Mouse (Mus musculus) heart, embryonic 10.5 days (tissue): ENCODE measurements around the gene Mamld1. TPM values are rescaled to one million over a fixed set of nuclear protein-coding genes. Genes with fewer than 3 reads are reported as not detected.
A peak's percentile ranks its signal among the peaks of the same experiment; 100 is the strongest.

ENCODE experiments used
- DNase-seq: peaks from one replicate; pipeline ENCODE4 v3.0.0-alpha.2; 2017; ENCODE audit warnings: low spot score
- H3K27ac ChIP-seq: fragments of 300-500 bp; sonication (generic); 2 replicates; pipeline ENCODE4 v1.5.1; 2016; ENCODE audit warnings: mild to moderate bottlenecking
- H3K27me3 ChIP-seq: fragments of 300-500 bp; sonication (generic); 2 replicates; pipeline ENCODE4 v1.6.1; 2016; ENCODE audit warnings: mild to moderate bottlenecking; ENCODE audit not compliant: poor library complexity, insufficient read depth, severe bottlenecking
- H3K36me3 ChIP-seq: fragments of 300-500 bp; sonication (generic); 2 replicates; pipeline ENCODE4 v1.6.1; 2016; ENCODE audit warnings: mild to moderate bottlenecking, moderate library complexity
- H3K4me1 ChIP-seq: fragments of 300-500 bp; sonication (generic); 2 replicates; pipeline ENCODE4 v1.6.1; 2016; ENCODE audit warnings: mild to moderate bottlenecking
- H3K4me3 ChIP-seq: fragments of 300-500 bp; sonication (generic); 2 replicates; pipeline ENCODE4 v1.5.1; 2016; ENCODE audit warnings: mild to moderate bottlenecking, moderate library complexity
- H3K9me3 ChIP-seq: fragments of 300-500 bp; sonication (generic); 2 replicates; pipeline ENCODE4 v1.6.1; 2016; ENCODE audit warnings: mild to moderate bottlenecking, moderate library complexity
- WGBS: fragments of 180-500 bp; shearing (Covaris S2); methylation state at CpG from one replicate; pipeline ENCODE4 v1.1.7; 2016; 5-methylcytosine and 5-hydroxymethylcytosine counted together
- polyA plus RNA-seq: library from polyadenylated mRNA; unstranded; fragments of >200 nt; fragmentation: Nextera tagmentation; extraction: Ambion mirVana; gene quantifications from 2 replicates; pipeline ENCODE4 v1.2.1, GENCODE M21; 2016

Mamld1 gene
- polyA plus RNA-seq, 1 experiment from 2014 or later, result 1.1 TPM

DNA sequence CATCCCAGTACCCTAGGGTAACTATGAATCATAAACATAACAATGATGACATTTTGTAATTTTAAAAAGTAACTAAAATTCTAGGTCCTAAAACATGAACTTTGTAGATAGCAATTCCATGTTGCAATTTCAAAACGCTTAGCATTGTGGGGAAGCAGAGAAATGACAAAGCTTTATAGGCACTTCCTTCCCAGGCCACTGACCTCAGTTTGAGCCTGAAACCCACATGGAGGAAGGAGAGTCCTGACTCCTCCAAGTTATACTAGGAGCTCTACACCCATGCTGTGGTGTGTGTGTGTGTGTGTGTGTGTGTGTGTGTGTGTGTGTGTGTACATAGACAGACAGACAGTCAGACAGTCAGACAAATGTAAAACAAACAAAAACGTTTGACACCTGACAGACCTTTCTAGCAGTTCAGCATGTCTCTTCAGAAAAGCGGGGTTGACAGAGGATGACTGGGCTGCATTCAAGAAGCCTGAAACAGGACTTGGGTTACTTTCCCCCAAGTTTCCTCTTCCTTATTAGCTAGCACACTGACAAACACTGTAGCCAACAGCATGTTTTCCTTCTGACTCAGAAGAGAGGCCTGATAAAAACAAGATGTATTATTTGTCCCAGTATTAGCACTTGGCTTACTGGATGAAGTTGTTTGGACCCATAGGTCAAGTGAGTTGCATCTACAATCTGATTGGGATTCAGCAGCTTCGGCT is 37.5 kb downstream of the Mamld1 start:
- H3K27me3 ChIP-seq, result no peaks in the 10 kb centered on the region; the same call in 1 of the 2 replicates
- no peak overlapping the region for H3K4me3 ChIP-seq
- no peak for DNase-seq
- H3K27ac ChIP-seq, result no peak overlapping the region
- H3K36me3 ChIP-seq, result no peaks in the 10 kb centered on the region
- no peaks in the 10 kb centered on the region for H3K4me1 ChIP-seq
- H3K9me3 ChIP-seq, result no peaks in the 10 kb centered on the region
- 68% methylated on average over 4 of the region's 4 CpGs for WGBS

DNA sequence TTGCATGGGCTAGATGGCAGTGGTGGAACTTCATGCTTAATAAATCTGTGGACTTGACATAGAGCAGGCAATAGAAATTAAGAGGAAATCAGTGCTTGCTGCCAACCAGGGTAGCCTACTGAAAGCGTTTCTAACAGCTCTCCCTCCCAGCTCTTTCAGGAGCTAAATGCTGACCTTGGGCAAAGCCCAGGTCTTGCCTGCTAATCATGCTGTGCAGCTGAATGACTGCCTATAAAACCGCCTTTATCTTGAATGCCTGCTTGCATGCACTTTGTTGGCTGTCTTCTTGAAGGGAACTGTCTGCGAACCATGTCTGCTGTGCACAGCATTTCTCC is 38.0 kb downstream of the Mamld1 start:
- DNase-seq, result no peak
- 60% methylated on average over 3 of the region's 3 CpGs for WGBS

DNA sequence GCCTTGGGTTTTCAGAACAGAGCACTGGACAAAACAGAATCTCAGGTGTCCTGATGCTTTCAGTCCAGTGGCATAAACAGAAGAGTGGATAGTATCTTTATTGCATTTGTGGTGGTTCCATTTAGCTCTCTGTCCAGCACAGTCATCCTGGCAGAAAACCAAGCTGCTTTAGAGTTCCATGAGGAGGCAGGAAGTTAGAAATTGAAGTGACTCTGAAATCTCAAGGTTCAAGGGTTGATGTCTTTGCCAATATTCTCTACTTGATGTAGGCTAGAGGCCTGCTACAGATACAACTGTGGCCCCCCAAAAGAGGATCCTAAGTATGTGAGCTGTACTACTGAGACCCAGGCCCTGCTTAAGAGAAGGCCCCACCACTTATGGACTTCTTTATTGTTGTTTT is 55.8 kb downstream of the Mamld1 start:
- Histone ChIP-seq H3K27ac (no peak overlapping the region), H3K9me3 (no peaks in the 10 kb centered on the region), H3K36me3 (no peaks in the 10 kb centered on the region), H3K4me3 (no peak overlapping the region), H3K4me1 (no peaks in the 10 kb centered on the region), H3K27me3 (peaks cover 9% of the 10 kb centered on the region; the same call in 1 of the 2 replicates)
- no peak for DNase-seq

More for the DNA sequence above, 38.0 kb downstream of the Mamld1 start:
- Histone ChIP-seq H3K27me3 (no peaks in the 10 kb centered on the region; the same call in 1 of the 2 replicates), H3K27ac (no peak overlapping the region), H3K36me3 (no peaks in the 10 kb centered on the region), H3K9me3 (no peaks in the 10 kb centered on the region), H3K4me1 (no peaks in the 10 kb centered on the region), H3K4me3 (no peak overlapping the region)

DNA sequence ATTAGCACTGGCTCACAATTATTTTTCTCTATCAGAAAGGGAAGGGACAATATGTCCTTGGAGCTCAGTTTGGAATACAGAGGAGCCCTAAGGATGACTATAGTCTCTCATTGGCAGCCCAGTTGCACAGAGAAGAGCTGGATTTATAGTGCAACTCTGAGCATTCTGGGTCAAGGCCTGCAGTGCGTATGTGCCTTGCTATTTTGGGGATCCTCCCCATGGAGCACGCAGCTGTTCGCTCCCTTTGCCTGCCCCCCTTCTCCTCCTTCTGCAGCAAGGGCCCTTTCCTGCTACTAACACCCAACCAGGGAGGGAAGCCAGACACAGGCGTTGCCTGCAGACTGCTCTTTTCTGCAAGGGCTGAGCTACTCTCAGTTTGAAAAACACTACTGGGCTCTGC is 56.3 kb downstream of the Mamld1 start:
- H3K4me1 ChIP-seq, result no peaks in the 10 kb centered on the region
- no peak for DNase-seq
- H3K27ac ChIP-seq, result no peak overlapping the region
- 78% methylated on average over 4 of the region's 4 CpGs for WGBS
- H3K9me3 ChIP-seq, result no peaks in the 10 kb centered on the region
- no peaks in the 10 kb centered on the region for H3K36me3 ChIP-seq
- H3K4me3 ChIP-seq, result no peak overlapping the region
- H3K27me3 ChIP-seq, result peaks cover 9% of the 10 kb centered on the region; the same call in 1 of the 2 replicates

DNA sequence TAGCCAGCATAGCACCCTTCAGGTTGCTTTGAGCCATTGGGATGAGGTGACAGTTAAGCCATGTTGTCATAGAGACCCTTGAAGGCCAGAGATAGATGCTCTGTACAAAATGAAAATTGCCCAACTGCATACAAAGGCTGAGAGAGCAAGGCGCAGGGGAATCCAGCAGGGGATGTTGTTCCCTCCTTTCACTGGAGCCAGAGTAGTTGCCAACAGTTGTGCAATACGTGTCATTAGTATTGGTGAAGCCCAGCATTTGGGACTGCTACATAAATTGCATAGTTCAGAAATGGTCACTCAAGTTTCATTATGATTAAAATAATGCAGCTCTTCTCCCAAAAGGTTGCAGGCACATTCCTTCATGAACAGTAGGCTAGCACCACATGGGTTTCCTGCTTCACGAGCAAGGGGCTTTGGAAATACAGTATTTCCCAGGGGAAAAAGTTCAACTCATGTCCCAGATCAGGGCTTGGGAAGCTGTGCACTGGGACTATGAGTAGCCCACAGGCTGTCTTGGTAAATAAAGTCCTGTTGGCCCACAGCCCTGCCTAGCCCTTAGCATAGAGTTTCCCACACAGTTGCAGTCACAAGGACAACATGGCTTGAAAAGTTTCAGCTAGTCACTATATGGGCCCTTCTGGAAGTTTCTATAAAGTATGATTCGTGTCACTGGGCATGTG is 58.1 kb downstream of the Mamld1 start:
- H3K27ac ChIP-seq, result no peak overlapping the region
- no peaks in the 10 kb centered on the region for H3K36me3 ChIP-seq
- DNase-seq, result no peak
- H3K4me3 ChIP-seq, result no peak overlapping the region
- no peaks in the 10 kb centered on the region for H3K9me3 ChIP-seq
- no peaks in the 10 kb centered on the region for H3K4me1 ChIP-seq
- WGBS, result 73% methylated on average over 4 of the region's 4 CpGs
- peaks cover 9% of the 10 kb centered on the region; the same call in 1 of the 2 replicates for H3K27me3 ChIP-seq

DNA sequence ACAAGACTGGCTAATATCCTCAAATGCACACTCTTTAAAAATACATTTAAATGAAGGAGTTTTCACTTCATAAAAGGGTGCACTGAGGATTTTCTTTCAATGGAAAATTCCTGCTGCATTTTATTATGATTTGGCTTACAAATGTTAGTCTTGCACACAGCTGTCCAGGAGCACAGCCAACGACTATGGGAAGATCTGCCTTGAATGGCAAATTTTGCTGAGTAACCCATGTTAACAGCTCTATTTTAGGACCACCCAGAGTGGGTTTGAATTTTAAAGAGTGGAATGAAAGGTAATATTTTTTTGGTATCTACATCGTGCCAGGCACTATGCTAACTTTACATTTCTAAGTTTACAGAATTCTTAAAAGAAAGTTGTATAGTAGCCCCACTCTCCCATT is 60.3 kb downstream of the Mamld1 start:
- Histone ChIP-seq H3K36me3 (no peaks in the 10 kb centered on the region), H3K9me3 (no peaks in the 10 kb centered on the region), H3K4me1 (no peaks in the 10 kb centered on the region), H3K27ac (no peak overlapping the region), H3K4me3 (no peak overlapping the region), H3K27me3 (peaks cover 9% of the 10 kb centered on the region; the same call in 1 of the 2 replicates)
- WGBS, result 60% methylated on average over 2 of the region's 2 CpGs
- DNase-seq, result no peak

DNA sequence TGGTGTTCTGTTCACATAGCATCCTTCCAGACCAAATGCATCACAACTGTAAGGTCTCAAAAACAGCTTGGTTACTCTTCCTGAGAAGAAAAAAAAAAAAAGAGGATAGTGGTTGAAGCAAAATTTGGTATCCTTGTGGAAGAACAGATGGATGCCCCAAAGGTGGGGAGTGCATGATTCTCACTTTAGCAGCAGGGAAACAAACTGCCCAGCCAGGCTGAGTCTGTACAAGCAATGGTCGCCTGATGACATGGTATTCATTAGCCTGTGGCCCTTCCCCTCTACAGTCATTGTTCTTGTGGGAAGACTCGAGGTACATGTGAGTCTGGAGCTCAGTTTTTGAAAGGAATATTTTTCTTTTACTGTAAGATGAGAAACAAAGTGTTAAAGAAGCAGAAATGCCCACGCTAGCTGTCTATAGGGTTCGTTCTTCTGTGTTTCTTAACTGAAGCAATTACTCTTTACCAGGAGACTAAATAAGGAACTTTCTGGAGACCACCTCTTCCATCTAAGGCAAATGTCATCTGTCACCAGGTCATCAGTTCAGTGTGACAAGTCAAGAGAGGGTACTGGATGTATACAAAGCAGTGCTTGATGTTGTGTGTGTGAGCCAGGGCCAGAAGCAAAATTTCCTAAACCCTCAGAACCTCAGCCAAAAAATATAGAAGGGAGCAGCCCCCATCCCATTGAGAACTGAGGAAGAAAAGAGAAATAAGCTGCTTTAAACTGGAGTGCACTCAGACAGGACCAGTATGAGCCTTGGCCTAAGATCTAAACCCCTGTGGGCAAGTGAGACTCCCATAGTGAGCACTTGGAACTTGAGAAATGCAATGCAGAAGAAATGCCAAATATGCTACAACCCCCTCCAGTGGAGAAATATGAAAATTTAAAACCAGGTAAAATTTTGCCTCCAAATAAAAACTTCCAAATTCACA is 72.6 kb downstream of the Mamld1 start:
- H3K4me3 ChIP-seq, result no peak overlapping the region
- WGBS, result 61% methylated on average over 4 of the region's 4 CpGs
- no peaks in the 10 kb centered on the region for H3K4me1 ChIP-seq
- H3K27me3 ChIP-seq, result peaks cover 19% of the 10 kb centered on the region; the same call in 1 of the 2 replicates
- H3K9me3 ChIP-seq, result no peaks in the 10 kb centered on the region
- no peaks in the 10 kb centered on the region for H3K36me3 ChIP-seq
- no peak overlapping the region for H3K27ac ChIP-seq
- DNase-seq, result no peak

DNA sequence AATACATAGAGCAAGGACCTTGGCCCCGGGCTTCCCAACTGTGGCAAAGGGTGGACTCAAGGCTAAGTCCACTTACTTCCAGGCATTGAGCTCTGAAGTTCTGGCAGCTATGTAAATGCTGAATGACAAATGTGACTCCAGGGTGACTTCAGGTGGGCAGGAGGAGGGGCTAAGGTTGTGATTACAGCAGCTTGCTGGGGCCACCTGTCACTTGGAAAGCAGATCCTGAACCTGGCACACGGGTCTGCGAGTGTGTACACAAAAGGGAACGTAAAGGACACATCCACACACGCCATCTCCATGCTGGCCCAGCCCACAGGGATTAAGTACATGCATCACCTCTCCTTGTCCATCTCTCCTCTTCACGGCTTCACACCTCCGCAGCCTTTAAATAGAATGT is 75.0 kb downstream of the Mamld1 start:
- Histone ChIP-seq H3K4me1 (no peaks in the 10 kb centered on the region), H3K36me3 (no peaks in the 10 kb centered on the region), H3K27ac (no peak overlapping the region), H3K9me3 (no peaks in the 10 kb centered on the region), H3K4me3 (no peak overlapping the region), H3K27me3 (no peaks in the 10 kb centered on the region; the same call in 1 of the 2 replicates)
- 80% methylated on average over 7 of the region's 7 CpGs for WGBS
- DNase-seq, result no peak

DNA sequence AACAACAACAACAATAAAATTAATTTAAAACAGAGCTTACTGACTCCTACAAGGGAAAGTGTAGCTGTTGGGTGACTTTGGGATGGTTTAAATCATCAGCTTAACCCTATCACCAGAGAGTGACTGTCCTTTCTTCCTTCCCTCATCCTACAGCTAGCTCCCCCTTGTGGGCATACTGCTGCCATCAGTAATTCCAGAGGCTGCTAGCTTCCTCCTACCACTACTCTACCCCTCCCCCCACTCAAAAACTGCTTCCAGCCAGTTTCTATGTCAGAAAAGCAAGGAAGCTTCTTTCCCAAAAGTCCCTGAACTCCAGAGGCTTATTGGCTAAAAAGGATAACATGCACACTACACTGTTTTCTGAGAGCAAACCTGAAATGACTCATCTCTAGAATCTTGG is 81.4 kb downstream of the Mamld1 start:
- H3K27ac ChIP-seq, result no peak overlapping the region
- H3K4me3 ChIP-seq, result no peak overlapping the region
- no peaks in the 10 kb centered on the region for H3K9me3 ChIP-seq
- no peaks in the 10 kb centered on the region for H3K27me3 ChIP-seq
- H3K36me3 ChIP-seq, result no peaks in the 10 kb centered on the region
- no peak for DNase-seq
- no peaks in the 10 kb centered on the region for H3K4me1 ChIP-seq

DNA sequence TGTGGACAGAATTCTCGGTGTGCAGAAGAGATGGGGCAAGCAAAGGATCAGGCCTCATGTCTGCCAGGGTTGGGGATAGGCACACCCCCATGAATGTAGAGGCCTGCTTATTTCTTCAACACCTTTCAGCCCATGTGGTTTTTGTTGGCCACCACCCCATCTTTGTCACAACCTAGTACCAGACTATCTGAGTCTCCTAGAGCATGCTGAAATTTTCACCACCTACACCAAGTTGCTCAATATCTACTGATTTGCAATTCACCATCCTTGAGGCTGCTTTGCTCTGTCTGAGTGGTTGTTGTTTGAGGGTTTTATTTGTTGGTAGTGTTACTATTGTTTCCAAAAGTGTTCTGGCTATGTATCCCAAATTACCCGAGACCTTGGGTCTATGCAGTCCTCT is 91.3 kb downstream of the Mamld1 start:
- 75% methylated on average over 2 of the region's 2 CpGs for WGBS
- Histone ChIP-seq H3K4me1 (no peaks in the 10 kb centered on the region), H3K4me3 (no peak overlapping the region), H3K36me3 (no peaks in the 10 kb centered on the region), H3K9me3 (no peaks in the 10 kb centered on the region), H3K27me3 (peaks cover 5% of the 10 kb centered on the region; the same call in 1 of the 2 replicates), H3K27ac (no peak overlapping the region)
- DNase-seq, result no peak

DNA sequence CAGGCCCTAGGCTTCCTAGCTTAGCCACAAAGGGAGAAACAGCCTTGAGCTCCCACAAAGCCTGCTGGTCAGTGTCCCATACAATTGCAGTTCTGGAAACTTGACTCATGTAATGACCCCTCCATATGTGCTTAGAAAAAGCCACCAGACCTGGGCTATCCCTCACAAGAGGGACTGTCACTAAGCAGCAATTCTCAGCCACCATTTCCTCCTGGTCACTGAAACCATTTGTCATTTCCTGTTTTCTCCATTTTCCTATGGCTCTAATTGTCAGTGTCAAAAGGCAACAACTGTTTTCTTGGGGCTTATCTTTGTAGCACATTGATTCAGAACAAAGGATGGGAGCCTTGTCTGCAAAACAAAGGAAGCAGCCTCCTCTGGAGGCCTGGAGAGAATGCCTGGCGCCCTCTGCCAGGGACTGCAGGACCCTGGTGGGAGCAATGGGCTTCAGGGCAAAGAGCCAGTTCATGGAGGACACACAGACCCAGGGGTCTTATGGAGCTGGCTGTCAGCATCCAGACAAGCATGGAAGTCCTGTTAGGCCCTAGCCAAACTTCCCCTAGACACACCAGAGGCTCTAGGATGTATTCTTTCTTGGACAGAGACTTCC is 99.5 kb downstream of the Mamld1 start:
- no peaks in the 10 kb centered on the region for H3K9me3 ChIP-seq
- H3K36me3 ChIP-seq, result no peaks in the 10 kb centered on the region
- no peak for DNase-seq
- no peak overlapping the region for H3K4me3 ChIP-seq
- WGBS, result 30% methylated on average over 1 of the region's 1 CpGs
- no peaks in the 10 kb centered on the region for H3K4me1 ChIP-seq
- 0 out of 2 replicates have a peak overlapping the region, but pooled peaks have one; percentile 22 for H3K27ac ChIP-seq
- peaks cover 28% of the 10 kb centered on the region; the same call in 1 of the 2 replicates for H3K27me3 ChIP-seq

DNA sequence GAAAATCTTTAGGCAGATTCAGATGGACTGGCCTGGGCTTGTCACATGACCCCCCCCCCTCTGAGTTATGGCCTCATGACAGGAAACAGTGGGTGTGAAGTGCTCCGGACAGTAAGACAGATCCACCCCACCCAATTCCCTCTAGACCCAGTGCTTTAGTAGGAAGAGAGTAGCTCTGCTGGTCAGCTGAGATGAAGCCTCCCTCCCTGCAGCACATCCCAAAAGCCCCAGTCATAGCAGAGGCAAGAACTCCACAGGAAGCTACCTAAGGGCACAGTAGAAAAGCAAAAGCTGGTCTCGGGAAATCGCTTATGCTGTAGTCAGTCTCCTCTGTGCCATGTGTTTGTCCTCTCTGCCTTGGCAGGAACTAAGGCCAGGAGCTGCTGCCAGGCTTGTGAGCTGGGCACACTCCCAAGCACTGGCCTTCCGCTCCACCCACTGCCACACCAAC is 100.5 kb downstream of the Mamld1 start:
- 83% methylated on average over 4 of the region's 4 CpGs for WGBS
- DNase-seq, result no peak
- H3K27ac ChIP-seq, result no peak overlapping the region
- H3K4me3 ChIP-seq, result no peak overlapping the region
- H3K27me3 ChIP-seq, result peaks cover 28% of the 10 kb centered on the region; the same call in 1 of the 2 replicates
- H3K36me3 ChIP-seq, result no peaks in the 10 kb centered on the region
- H3K9me3 ChIP-seq, result no peaks in the 10 kb centered on the region
- H3K4me1 ChIP-seq, result no peaks in the 10 kb centered on the region
